Mouse (Mus musculus): ENCODE measurements around the gene D7Ertd443e. TPM values are rescaled to one million over a fixed set of nuclear protein-coding genes. Genes with fewer than 3 reads are reported as not detected.

The D7Ertd443e gene
- polyA plus RNA-seq, 1 experiment from 2014 or later, result 0.20 TPM

DNA sequence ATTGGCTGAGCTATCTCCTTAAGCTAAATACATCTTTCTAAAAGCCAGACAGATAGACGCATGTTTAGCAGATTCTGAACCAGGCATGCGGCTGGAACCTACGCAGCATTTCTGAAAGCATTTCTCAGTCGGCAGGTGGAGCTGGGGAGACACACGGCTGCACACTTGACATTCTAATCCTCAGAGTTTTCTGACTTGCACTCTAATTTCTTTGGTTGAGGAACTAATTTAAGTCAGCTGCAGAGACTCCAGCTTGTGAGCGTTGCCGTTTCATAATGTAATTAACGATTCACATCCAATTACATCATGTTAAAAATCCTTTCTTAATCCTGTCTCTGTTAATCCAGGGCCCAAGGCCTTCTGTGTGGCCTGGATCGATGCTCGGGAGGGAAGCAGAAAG is 64.5 kb downstream of the D7Ertd443e start:
- no peak for ATAC-seq (ENCODE audit: low read depth)
- Histone ChIP-seq H3K4me2 (ENCODE audit: low read depth, low read length) (no peak overlapping the region), H3K9me3 (ENCODE audit: control insufficient read depth, low read length) (no peaks in the 10 kb centered on the region), H3K36me3 (ENCODE audit: control insufficient read depth, insufficient read depth, low read length) (no peaks in the 10 kb centered on the region), H3K4me3 (ENCODE audit: low read length) (no peak overlapping the region), H3K4me1 (replicated peaks; ENCODE audit: control insufficient read depth, insufficient read depth, low read length) (no peaks in the 10 kb centered on the region), H3K27me3 (ENCODE audit: control insufficient read depth, insufficient read depth, low read depth, low read length) (no peaks in the 10 kb centered on the region), H3K27ac (ENCODE audit: low read length) (no peak overlapping the region), H3K9ac (ENCODE audit: low read length) (no peak overlapping the region)
- WGBS, result 69% methylated on average over 10 of the region's 10 CpGs

DNA sequence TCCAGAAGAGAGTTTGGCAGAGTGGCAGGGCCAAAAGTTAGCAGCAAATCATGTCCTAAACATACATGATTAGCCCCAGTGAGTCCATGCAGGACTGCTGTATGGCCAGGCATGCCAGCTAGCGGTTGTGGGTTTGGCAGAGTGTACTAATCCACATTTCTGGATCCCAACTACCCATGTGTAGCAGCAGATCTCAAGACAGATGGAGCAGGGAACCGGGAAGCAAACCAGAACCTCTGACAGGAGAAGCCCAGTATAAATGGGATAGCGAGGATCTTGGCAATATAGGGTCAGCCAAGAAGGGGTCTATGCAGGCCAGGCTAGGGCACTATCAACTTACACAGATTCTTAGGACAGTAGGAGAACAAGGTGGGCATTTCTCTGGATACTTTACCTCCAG is 83.4 kb downstream of the D7Ertd443e start:
- no peaks in the 10 kb centered on the region for H3K36me3 ChIP-seq (ENCODE audit: control insufficient read depth, insufficient read depth, low read length)
- H3K27me3 ChIP-seq (ENCODE audit: control insufficient read depth, insufficient read depth, low read depth, low read length), result no peaks in the 10 kb centered on the region
- 85% methylated on average over 3 of the region's 3 CpGs for WGBS
- no peak overlapping the region for H3K4me3 ChIP-seq (ENCODE audit: low read length)
- 0 out of 2 replicates have a peak, but pooled peaks cover 3% of the 10 kb centered on the region for H3K4me1 ChIP-seq (replicated peaks; ENCODE audit: control insufficient read depth, insufficient read depth, low read length)
- ATAC-seq (ENCODE audit: low read depth), result no peak
- no peak overlapping the region for H3K9ac ChIP-seq (ENCODE audit: low read length)
- no peak overlapping the region for H3K4me2 ChIP-seq (ENCODE audit: low read depth, low read length)
- no peaks in the 10 kb centered on the region; the same call in 1 of the 2 replicates for H3K9me3 ChIP-seq (ENCODE audit: control insufficient read depth, low read length)
- H3K27ac ChIP-seq (ENCODE audit: low read length), result no peak overlapping the region

DNA sequence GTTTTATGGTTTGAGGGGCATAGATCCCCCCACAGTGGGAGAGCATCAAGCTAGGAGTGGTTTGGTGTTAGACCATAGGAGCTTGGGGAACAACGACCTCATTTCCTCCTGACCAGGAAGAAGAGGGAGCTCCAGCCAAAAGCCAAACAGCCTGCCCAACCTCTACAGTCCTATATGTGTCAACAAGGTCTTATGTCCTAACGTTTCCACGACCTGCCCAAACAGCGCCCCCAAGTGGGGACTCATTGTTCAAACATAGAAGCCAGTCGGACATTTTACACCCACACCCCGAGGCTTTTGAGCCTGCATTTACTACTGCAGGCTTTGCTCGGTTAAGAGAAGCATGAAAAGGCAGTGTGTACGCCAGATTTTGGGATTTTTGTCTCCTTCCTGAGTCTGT is 84.2 kb downstream of the D7Ertd443e start:
- H3K27me3 ChIP-seq (ENCODE audit: control insufficient read depth, insufficient read depth, low read depth, low read length), result no peaks in the 10 kb centered on the region
- H3K9me3 ChIP-seq (ENCODE audit: control insufficient read depth, low read length), result no peaks in the 10 kb centered on the region
- H3K36me3 ChIP-seq (ENCODE audit: control insufficient read depth, insufficient read depth, low read length), result no peaks in the 10 kb centered on the region
- 0 out of 2 replicates have a peak, but pooled peaks cover 3% of the 10 kb centered on the region for H3K4me1 ChIP-seq (replicated peaks; ENCODE audit: control insufficient read depth, insufficient read depth, low read length)
- H3K4me2 ChIP-seq (ENCODE audit: low read depth, low read length), result no peak overlapping the region
- no peak overlapping the region for H3K4me3 ChIP-seq (ENCODE audit: low read length)
- 47% methylated on average over 8 of the region's 8 CpGs for WGBS
- no peak for ATAC-seq (ENCODE audit: low read depth)
- H3K27ac ChIP-seq (ENCODE audit: low read length), result no peak overlapping the region
- no peak overlapping the region for H3K9ac ChIP-seq (ENCODE audit: low read length)

DNA sequence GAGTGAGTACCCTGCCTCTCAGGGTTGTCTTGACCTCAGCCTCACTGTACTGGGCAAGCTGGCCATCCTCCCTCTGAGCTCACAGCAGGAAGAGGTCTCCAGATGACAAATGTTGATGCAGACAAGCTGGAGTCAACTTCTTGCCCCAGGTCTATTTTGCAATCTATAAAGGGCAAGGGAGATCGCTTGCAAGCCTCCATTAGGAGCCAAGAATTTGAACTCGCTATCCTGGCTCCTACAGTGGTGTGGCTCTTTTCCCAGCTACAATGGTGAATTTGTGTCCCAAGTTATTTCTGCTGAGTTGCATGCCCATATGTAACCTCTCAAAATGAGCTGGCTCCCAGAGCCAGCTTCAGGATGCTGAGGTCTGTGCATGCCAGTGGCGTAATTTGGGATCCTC is 92.7 kb downstream of the D7Ertd443e start:
- Histone ChIP-seq H3K4me2 (ENCODE audit: low read depth, low read length) (no peak overlapping the region), H3K4me3 (ENCODE audit: low read length) (no peak overlapping the region), H3K9me3 (ENCODE audit: control insufficient read depth, low read length) (peaks cover 3% of the 10 kb centered on the region; the same call in 1 of the 2 replicates), H3K9ac (ENCODE audit: low read length) (no peak overlapping the region), H3K27ac (ENCODE audit: low read length) (no peak overlapping the region), H3K27me3 (ENCODE audit: control insufficient read depth, insufficient read depth, low read depth, low read length) (no peaks in the 10 kb centered on the region), H3K4me1 (replicated peaks; ENCODE audit: control insufficient read depth, insufficient read depth, low read length) (peaks cover 21% of the 10 kb centered on the region), H3K36me3 (ENCODE audit: control insufficient read depth, insufficient read depth, low read length) (no peaks in the 10 kb centered on the region)
- WGBS, result 62% methylated on average over 3 of the region's 3 CpGs
- peak; percentile 46 for ATAC-seq (ENCODE audit: low read depth)

DNA sequence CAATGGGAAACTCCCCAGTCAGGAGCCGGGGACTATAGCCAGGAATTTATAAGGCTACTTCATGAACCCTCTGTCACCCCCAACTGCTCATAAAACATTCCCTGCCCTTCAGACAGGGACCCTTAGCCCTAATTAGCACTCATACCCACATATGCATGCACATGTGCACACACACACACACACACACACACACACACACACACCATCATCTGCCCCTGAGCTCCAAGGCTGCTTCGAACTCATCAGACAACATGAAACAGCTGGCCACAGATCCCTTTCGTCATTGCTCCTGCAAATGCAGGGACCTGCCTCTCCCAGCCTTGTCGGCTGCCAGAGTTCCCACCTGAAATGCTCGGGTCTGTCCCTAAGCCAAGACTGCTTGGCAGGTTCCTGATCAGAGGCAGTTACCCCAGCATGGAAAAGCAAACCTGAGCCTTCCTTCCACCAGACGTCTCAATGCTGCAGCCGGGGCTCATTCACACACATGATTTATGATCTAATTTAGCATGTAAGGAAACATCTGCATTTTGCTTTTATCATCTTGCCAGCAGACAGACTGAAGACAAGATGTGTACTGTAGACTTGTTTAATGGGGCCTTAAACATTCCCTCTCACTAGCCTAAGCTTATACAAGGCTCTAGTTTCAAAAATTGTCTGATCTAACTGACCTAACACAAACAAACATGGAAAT is 95.7 kb downstream of the D7Ertd443e start:
- no peaks in the 10 kb centered on the region for H3K36me3 ChIP-seq (ENCODE audit: control insufficient read depth, insufficient read depth, low read length)
- peaks cover 28% of the 10 kb centered on the region for H3K4me1 ChIP-seq (replicated peaks; ENCODE audit: control insufficient read depth, insufficient read depth, low read length)
- no peak overlapping the region for H3K9ac ChIP-seq (ENCODE audit: low read length)
- H3K27me3 ChIP-seq (ENCODE audit: control insufficient read depth, insufficient read depth, low read depth, low read length), result no peaks in the 10 kb centered on the region
- ATAC-seq (ENCODE audit: low read depth), result peak; percentile 70
- no peak overlapping the region for H3K4me2 ChIP-seq (ENCODE audit: low read depth, low read length)
- H3K27ac ChIP-seq (ENCODE audit: low read length), result peak overlapping the region; percentile 48; the same call in 1 of the 2 replicates
- peaks cover 3% of the 10 kb centered on the region; the same call in 1 of the 2 replicates for H3K9me3 ChIP-seq (ENCODE audit: control insufficient read depth, low read length)
- H3K4me3 ChIP-seq (ENCODE audit: low read length), result no peak overlapping the region
- 42% methylated on average over 7 of the region's 7 CpGs for WGBS

DNA sequence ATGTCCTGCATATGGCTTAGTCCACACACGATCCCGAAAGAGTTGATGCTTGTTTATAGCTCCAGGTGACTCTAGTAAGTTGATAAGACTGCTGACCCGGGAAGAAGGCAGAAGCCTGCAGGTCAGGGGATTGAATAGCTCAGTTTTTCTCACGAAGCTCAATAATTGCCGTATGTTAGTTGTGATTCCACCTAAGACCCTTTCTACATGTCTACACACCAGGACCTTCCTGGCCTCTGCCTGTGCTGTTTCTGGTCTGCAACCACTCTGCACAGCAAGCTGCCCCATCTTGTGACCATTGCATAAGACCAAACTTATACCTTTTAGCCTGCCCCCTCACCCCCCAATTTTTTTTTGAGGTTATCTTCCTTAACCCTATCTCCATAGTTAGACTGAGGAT is 96.3 kb downstream of the D7Ertd443e start:
- Histone ChIP-seq H3K4me1 (replicated peaks; ENCODE audit: control insufficient read depth, insufficient read depth, low read length) (peaks cover 28% of the 10 kb centered on the region), H3K9ac (ENCODE audit: low read length) (no peak overlapping the region), H3K4me2 (ENCODE audit: low read depth, low read length) (no peak overlapping the region), H3K9me3 (ENCODE audit: control insufficient read depth, low read length) (peaks cover 3% of the 10 kb centered on the region; the same call in 1 of the 2 replicates), H3K36me3 (ENCODE audit: control insufficient read depth, insufficient read depth, low read length) (no peaks in the 10 kb centered on the region), H3K27ac (ENCODE audit: low read length) (no peak overlapping the region), H3K4me3 (ENCODE audit: low read length) (no peak overlapping the region), H3K27me3 (ENCODE audit: control insufficient read depth, insufficient read depth, low read depth, low read length) (no peaks in the 10 kb centered on the region)
- no peak for ATAC-seq (ENCODE audit: low read depth)
- WGBS, result 91% methylated on average over 5 of the region's 5 CpGs

DNA sequence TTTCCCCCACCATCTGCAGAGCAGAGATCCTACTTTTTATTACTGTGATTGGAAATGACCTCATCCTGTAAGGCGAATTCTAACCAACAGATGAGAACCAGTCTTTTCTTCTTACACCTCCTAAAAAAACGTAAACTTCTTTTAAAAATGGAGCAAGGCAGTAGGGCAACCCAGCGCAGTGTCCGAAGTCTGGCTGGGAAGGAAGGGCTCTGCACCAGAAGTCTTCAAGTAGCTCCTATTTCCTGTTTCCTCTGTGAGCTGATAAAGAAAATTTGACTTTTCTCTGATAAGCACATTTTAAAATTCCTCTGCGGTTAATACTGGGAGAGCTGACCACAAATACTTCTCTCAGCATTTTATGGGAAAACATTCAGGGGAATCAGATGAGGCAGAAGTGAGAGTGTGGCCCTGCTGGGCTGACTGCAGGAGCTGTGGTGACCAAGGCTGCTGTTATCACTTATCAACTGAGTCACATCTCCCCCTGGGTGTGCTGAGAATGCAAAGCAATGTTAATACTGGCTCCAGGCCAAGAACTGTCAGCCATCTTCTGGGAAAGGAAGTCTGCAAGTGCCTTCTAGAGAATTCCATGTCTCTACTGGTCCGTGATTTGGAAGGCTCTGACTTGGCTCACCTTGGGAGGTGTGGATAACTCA is 97.8 kb downstream of the D7Ertd443e start:
- Histone ChIP-seq H3K9me3 (ENCODE audit: control insufficient read depth, low read length) (no peaks in the 10 kb centered on the region), H3K4me2 (ENCODE audit: low read depth, low read length) (no peak overlapping the region), H3K27me3 (ENCODE audit: control insufficient read depth, insufficient read depth, low read depth, low read length) (no peaks in the 10 kb centered on the region), H3K4me1 (replicated peaks; ENCODE audit: control insufficient read depth, insufficient read depth, low read length) (peaks cover 28% of the 10 kb centered on the region), H3K9ac (ENCODE audit: low read length) (no peak overlapping the region), H3K27ac (ENCODE audit: low read length) (peak overlapping the region; percentile 6), H3K4me3 (ENCODE audit: low read length) (no peak overlapping the region), H3K36me3 (ENCODE audit: control insufficient read depth, insufficient read depth, low read length) (no peaks in the 10 kb centered on the region)
- 10% methylated on average over 6 of the region's 6 CpGs for WGBS
- ATAC-seq (ENCODE audit: low read depth), result peak; percentile 43

DNA sequence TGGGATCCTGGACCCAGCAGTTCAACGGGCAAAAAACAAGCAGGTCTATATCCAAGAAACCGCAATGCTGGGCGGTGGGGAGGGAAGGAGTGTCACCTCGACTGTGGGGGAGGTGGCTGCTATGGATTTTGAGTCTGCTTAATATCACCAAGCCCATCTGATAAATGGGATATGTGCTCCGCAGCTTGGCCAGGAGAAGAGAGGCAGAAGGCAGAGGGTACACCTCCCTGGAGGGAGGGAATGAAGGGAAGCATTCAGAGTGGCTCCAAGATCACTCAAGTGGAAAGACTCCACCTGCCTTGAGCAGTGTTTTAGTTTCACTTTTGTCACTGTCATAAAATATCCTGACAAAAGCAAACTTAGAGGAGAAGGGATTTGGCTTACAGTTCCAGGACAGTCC is 112.5 kb downstream of the D7Ertd443e start:
- ATAC-seq (ENCODE audit: low read depth), result no peak
- H3K27me3 ChIP-seq (ENCODE audit: control insufficient read depth, insufficient read depth, low read depth, low read length), result no peaks in the 10 kb centered on the region
- WGBS, result 82% methylated on average over 5 of the region's 5 CpGs

DNA sequence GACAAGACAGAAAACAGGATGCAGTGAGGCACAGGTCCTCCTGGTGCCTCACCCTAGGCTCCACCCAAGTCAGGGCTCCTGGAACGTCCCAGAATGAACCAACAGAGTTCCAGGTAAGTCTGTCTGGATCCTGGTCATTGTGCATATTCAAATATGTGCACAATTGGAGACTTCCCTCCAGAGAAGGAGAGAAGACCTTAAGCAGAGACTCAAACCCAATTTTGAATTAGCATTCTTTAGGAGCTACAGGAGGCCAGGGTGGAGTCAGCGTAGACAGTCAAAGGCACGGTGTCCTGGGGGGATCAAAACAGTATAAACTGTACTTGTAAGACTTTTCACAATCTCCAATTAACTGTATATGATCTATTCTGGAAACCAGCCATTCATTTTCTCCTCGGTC is 113.0 kb downstream of the D7Ertd443e start:
- Histone ChIP-seq H3K36me3 (ENCODE audit: control insufficient read depth, insufficient read depth, low read length) (no peaks in the 10 kb centered on the region), H3K27me3 (ENCODE audit: control insufficient read depth, insufficient read depth, low read depth, low read length) (no peaks in the 10 kb centered on the region), H3K9me3 (ENCODE audit: control insufficient read depth, low read length) (no peaks in the 10 kb centered on the region), H3K4me1 (replicated peaks; ENCODE audit: control insufficient read depth, insufficient read depth, low read length) (no peaks in the 10 kb centered on the region), H3K27ac (ENCODE audit: low read length) (no peak overlapping the region), H3K9ac (ENCODE audit: low read length) (no peak overlapping the region), H3K4me2 (ENCODE audit: low read depth, low read length) (no peak overlapping the region), H3K4me3 (ENCODE audit: low read length) (no peak overlapping the region)
- WGBS, result 79% methylated on average over 4 of the region's 4 CpGs
- ATAC-seq (ENCODE audit: low read depth), result no peak

More for the DNA sequence above, 112.5 kb downstream of the D7Ertd443e start:
- H3K9ac ChIP-seq (ENCODE audit: low read length), result no peak overlapping the region
- H3K36me3 ChIP-seq (ENCODE audit: control insufficient read depth, insufficient read depth, low read length), result no peaks in the 10 kb centered on the region
- no peak overlapping the region for H3K4me2 ChIP-seq (ENCODE audit: low read depth, low read length)
- H3K4me1 ChIP-seq (replicated peaks; ENCODE audit: control insufficient read depth, insufficient read depth, low read length), result no peaks in the 10 kb centered on the region
- H3K4me3 ChIP-seq (ENCODE audit: low read length), result no peak overlapping the region
- no peak overlapping the region for H3K27ac ChIP-seq (ENCODE audit: low read length)
- no peaks in the 10 kb centered on the region for H3K9me3 ChIP-seq (ENCODE audit: control insufficient read depth, low read length)
